Mouse (Mus musculus) limb, embryonic 13.5 days (tissue): ENCODE results near the gene Sept8. TPM values are rescaled to one million over a fixed set of nuclear protein-coding genes. Genes with fewer than 3 reads are reported as not detected.

ENCODE experiments used
- ATAC-seq: fragments of 200-750 bp; cut with Nextera tagmentation; 2 replicates; pipeline ENCODE4 v1.8.0; 2017; ENCODE audit warnings: low read depth, moderate number of reproducible peaks, moderate TSS enrichment; ENCODE audit not compliant: low FRiP score
- H3K27ac ChIP-seq: fragments of 300-500 bp; sonication (generic); 2 replicates; pipeline ENCODE4 v1.5.1; 2015; ENCODE audit warnings: inconsistent platforms, mild to moderate bottlenecking, moderate library complexity
- H3K27me3 ChIP-seq: fragments of 300-500 bp; sonication (generic); 2 replicates; pipeline ENCODE4 v1.6.1; 2015; ENCODE audit warnings: mild to moderate bottlenecking, inconsistent platforms
- H3K36me3 ChIP-seq: fragments of 300-500 bp; sonication (generic); 2 replicates; pipeline ENCODE4 v1.6.1; 2015; ENCODE audit warnings: inconsistent platforms, mild to moderate bottlenecking, moderate library complexity
- H3K4me1 ChIP-seq: fragments of 300-500 bp; sonication (generic); 2 replicates; pipeline ENCODE4 v1.6.1; 2015; ENCODE audit warnings: inconsistent platforms
- H3K4me2 ChIP-seq: fragments of 300-500 bp; sonication (generic); replicated peaks from 2 replicates; pipeline ENCODE4 v1.6.1; 2015; ENCODE audit warnings: inconsistent platforms, mild to moderate bottlenecking, moderate library complexity
- H3K4me3 ChIP-seq: fragments of 300-500 bp; sonication (generic); 2 replicates; pipeline ENCODE4 v1.5.1; 2015; ENCODE audit warnings: moderate library complexity, mild to moderate bottlenecking, inconsistent platforms
- H3K9ac ChIP-seq: fragments of 300-500 bp; sonication (generic); 2 replicates; pipeline ENCODE4 v1.6.1; 2015; ENCODE audit warnings: mild to moderate bottlenecking, inconsistent platforms
- H3K9me3 ChIP-seq: fragments of 300-500 bp; sonication (generic); 2 replicates; pipeline ENCODE4 v1.6.1; 2016; ENCODE audit warnings: inconsistent platforms
- WGBS: fragments of 180-500 bp; shearing (Covaris S2); methylation state at CpG from one replicate; pipeline ENCODE4 v1.1.7; 2015; 5-methylcytosine and 5-hydroxymethylcytosine counted together
- polyA plus RNA-seq: library from polyadenylated mRNA; unstranded; fragments of >200 nt; fragmentation: Nextera tagmentation; extraction: Ambion mirVana; gene quantifications from 2 replicates; pipeline ENCODE4 v1.2.1, GENCODE M21; 2015

Gene Sept8
- 39.2 and 42.5 TPM in 2 replicates for polyA plus RNA-seq

GRCm38 (mm10) chr11:53519207-53520121 is at the start of gene Sept8:
Sept8 (plus strand) TSS chr11:53519257.
- WGBS, result 4% methylated on average over 79 of the region's 79 CpGs
- Histone ChIP-seq H3K4me3 (peak within 1 kb of the TSS; percentile 82), H3K36me3 (no peaks in the 10 kb centered on the region), H3K27me3 (no peaks in the 10 kb centered on the region), H3K9ac (peak within 1 kb of the TSS; percentile 88), H3K27ac (peak within 1 kb of the TSS; percentile 92), H3K9me3 (no peaks in the 10 kb centered on the region), H3K4me1 (peaks cover 57% of the 10 kb centered on the region), H3K4me2 (peak within 1 kb of the TSS; percentile 88)
- ATAC-seq, result peak; percentile 87

GRCm38 (mm10) chr11:53469294-53469967 is 49.6 kb upstream of the Sept8 start:
- no peak overlapping the region for H3K9ac ChIP-seq
- H3K27ac ChIP-seq, result peak overlapping the region; percentile 67
- no peak for ATAC-seq
- H3K36me3 ChIP-seq, result peaks cover 11% of the 10 kb centered on the region; the same call in 1 of the 2 replicates
- H3K4me3 ChIP-seq, result peak overlapping the region; percentile 22; the same call in 1 of the 2 replicates
- peaks cover 73% of the 10 kb centered on the region for H3K27me3 ChIP-seq
- peak overlapping the region; percentile 62 for H3K4me2 ChIP-seq
- WGBS, result 33% methylated on average over 16 of the region's 16 CpGs
- peaks cover 2% of the 10 kb centered on the region; the same call in 1 of the 2 replicates for H3K9me3 ChIP-seq
- peaks cover 29% of the 10 kb centered on the region for H3K4me1 ChIP-seq

- Histone ChIP-seq H3K9ac (peak within 1 kb of the TSS; percentile 19; the same call in 1 of the 2 replicates), H3K36me3 (0 out of 2 replicates have a peak, but pooled peaks cover 6% of the 10 kb centered on the region), H3K9me3 (no peaks in the 10 kb centered on the region), H3K27me3 (peaks cover 73% of the 10 kb centered on the region), H3K4me1 (peaks cover 29% of the 10 kb centered on the region), H3K4me2 (peak within 1 kb of the TSS; percentile 62), H3K27ac (peak within 1 kb of the TSS; percentile 62), H3K4me3 (peak within 1 kb of the TSS; percentile 29)
- 3% methylated on average over 29 of the region's 29 CpGs for WGBS
- ATAC-seq, result peak; percentile 85
Measured at GRCm38 (mm10) chr11:53469968-53470695, 48.9 kb upstream of the Sept8 start, which contains the start of gene Gm9837. Gm9837 (minus strand) TSS chr11:53470479.

- peaks cover 72% of the 10 kb centered on the region for H3K27me3 ChIP-seq
- no peak overlapping the region for H3K4me3 ChIP-seq
- no peak overlapping the region for H3K9ac ChIP-seq
- H3K27ac ChIP-seq, result no peak overlapping the region
- 74% methylated on average over 3 of the region's 3 CpGs for WGBS
- peaks cover 20% of the 10 kb centered on the region for H3K4me1 ChIP-seq
- no peak for ATAC-seq
- H3K4me2 ChIP-seq, result no peak overlapping the region
- H3K36me3 ChIP-seq, result no peaks in the 10 kb centered on the region
- no peaks in the 10 kb centered on the region for H3K9me3 ChIP-seq
Measured at GRCm38 (mm10) chr11:53472709-53473108, 46.3 kb upstream of the Sept8 start.

GRCm38 (mm10) chr11:53475620-53476019 is 43.4 kb upstream of the Sept8 start:
- 33% methylated on average over 8 of the region's 8 CpGs for WGBS
- H3K27ac ChIP-seq, result no peak overlapping the region
- H3K4me2 ChIP-seq, result no peak overlapping the region
- no peaks in the 10 kb centered on the region for H3K36me3 ChIP-seq
- H3K9ac ChIP-seq, result no peak overlapping the region
- no peak overlapping the region for H3K4me3 ChIP-seq
- peaks cover 26% of the 10 kb centered on the region for H3K4me1 ChIP-seq
- peaks cover 89% of the 10 kb centered on the region for H3K27me3 ChIP-seq
- ATAC-seq, result no peak
- H3K9me3 ChIP-seq, result no peaks in the 10 kb centered on the region

GRCm38 (mm10) chr11:53477833-53478232 is 41.2 kb upstream of the Sept8 start:
- Histone ChIP-seq H3K4me2 (no peak overlapping the region), H3K4me1 (peaks cover 20% of the 10 kb centered on the region), H3K27me3 (peaks cover 88% of the 10 kb centered on the region), H3K4me3 (no peak overlapping the region), H3K9ac (no peak overlapping the region), H3K9me3 (no peaks in the 10 kb centered on the region), H3K27ac (no peak overlapping the region), H3K36me3 (no peaks in the 10 kb centered on the region)
- ATAC-seq, result no peak
- WGBS, result 14% methylated on average over 7 of the region's 7 CpGs

GRCm38 (mm10) chr11:53478383-53479170 is 40.5 kb upstream of the Sept8 start:
- Histone ChIP-seq H3K36me3 (no peaks in the 10 kb centered on the region), H3K4me1 (peaks cover 20% of the 10 kb centered on the region), H3K27me3 (peaks cover 91% of the 10 kb centered on the region), H3K9me3 (no peaks in the 10 kb centered on the region), H3K4me3 (peak overlapping the region; percentile 50), H3K9ac (peak overlapping the region; percentile 48), H3K4me2 (peak overlapping the region; percentile 83), H3K27ac (no peak overlapping the region)
- no peak for ATAC-seq
- WGBS, result 6% methylated on average over 64 of the region's 79 CpGs

GRCm38 (mm10) chr11:53479171-53479782 is 39.8 kb upstream of the Sept8 start:
- under 1% methylated on average over 62 of the region's 62 CpGs for WGBS
- Histone ChIP-seq H3K4me1 (peaks cover 20% of the 10 kb centered on the region), H3K4me3 (peak overlapping the region; percentile 50), H3K36me3 (no peaks in the 10 kb centered on the region), H3K27ac (no peak overlapping the region), H3K9ac (peak overlapping the region; percentile 48), H3K27me3 (peaks cover 87% of the 10 kb centered on the region), H3K4me2 (peak overlapping the region; percentile 83), H3K9me3 (no peaks in the 10 kb centered on the region)
- ATAC-seq, result no peak

GRCm38 (mm10) chr11:53479783-53480301 is 39.2 kb upstream of the Sept8 start, which contains the start of the genes Gm9945 and Sowaha:
Gm9945 (plus strand) TSS chr11:53480166.
Sowaha (minus strand) TSS chr11:53480274.
- H3K36me3 ChIP-seq, result no peaks in the 10 kb centered on the region
- peaks cover 20% of the 10 kb centered on the region for H3K4me1 ChIP-seq
- WGBS, result 2% methylated on average over 39 of the region's 40 CpGs
- ATAC-seq, result no peak
- peak within 1 kb of the TSS; percentile 50 for H3K4me3 ChIP-seq
- no peak within 1 kb of the TSS for H3K27ac ChIP-seq
- peaks cover 82% of the 10 kb centered on the region for H3K27me3 ChIP-seq
- H3K9me3 ChIP-seq, result no peaks in the 10 kb centered on the region
- H3K9ac ChIP-seq, result peak within 1 kb of the TSS; percentile 48
- H3K4me2 ChIP-seq, result peak within 1 kb of the TSS; percentile 83

GRCm38 (mm10) chr11:53481088-53481730 is 37.8 kb upstream of the Sept8 start:
- no peak overlapping the region for H3K4me3 ChIP-seq
- no peak overlapping the region for H3K27ac ChIP-seq
- peaks cover 20% of the 10 kb centered on the region for H3K4me1 ChIP-seq
- no peaks in the 10 kb centered on the region for H3K9me3 ChIP-seq
- H3K9ac ChIP-seq, result no peak overlapping the region
- no peaks in the 10 kb centered on the region for H3K36me3 ChIP-seq
- no peak for ATAC-seq
- no peak overlapping the region for H3K4me2 ChIP-seq
- H3K27me3 ChIP-seq, result peaks cover 76% of the 10 kb centered on the region
- 69% methylated on average over 4 of the region's 4 CpGs for WGBS
